ENCODE assay signal across 7 mouse cellular contexts in the genomic region with DNA sequence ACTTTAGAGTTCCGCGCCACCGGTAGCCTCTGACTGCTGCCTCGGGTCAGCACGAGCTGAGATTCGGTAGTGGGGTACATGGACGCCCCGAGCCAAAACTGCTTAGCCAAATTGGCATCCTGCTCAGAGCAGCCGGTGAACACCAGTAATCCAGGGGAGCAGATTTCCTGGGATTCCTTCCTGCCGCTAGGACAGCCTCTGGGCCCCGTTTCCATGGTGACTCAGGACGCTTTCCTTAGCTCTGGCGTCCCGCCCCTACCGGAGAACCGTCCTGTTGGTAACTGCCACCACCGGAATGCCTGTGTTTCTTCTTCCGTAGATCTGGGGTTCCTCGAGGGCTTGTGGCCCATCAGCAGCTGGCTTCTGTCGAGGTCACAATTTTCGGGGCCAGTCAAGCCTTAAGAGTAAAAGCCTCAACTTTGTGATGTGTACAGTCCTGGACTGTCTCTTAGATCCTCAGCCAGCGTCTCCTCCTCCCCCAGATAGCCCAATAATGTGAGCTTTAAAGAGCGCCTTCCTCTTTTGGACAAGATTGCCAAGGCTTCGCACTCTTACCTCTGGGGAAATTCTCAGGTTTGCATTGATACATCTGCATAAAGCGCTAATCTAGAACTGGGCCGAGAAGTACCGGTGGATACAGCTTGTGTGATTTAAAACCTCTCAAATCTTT. TPM values are rescaled to one million over a fixed set of nuclear protein-coding genes. Genes with fewer than 3 reads are reported as not detected.
DNase-seq lines count a peak whose midpoint lies in the region; ATAC-seq lines count a peak whose summit lies in the region.

Gene 4833427G06Rik (minus strand): TSS at position 323 of the 670 bp plus-strand sequence.

- peak; percentile 74 for DNase-seq in Muller cell, postnatal 12 days (ENCODE audit: inconsistent ontology term)
- DNase-seq in adrenal gland, postnatal 4 days (ENCODE audit: low spot score in 2 of 2) = peak; percentile 26 to 39
- DNase-seq in layer of hippocampus, postnatal 10 days (ENCODE audit: low spot score in 2 of 2) = peak; percentile 37 to 55
- peak; percentile 35 for DNase-seq in lung, postnatal 14 days
- DNase-seq in right cerebral cortex, adult 2 months (ENCODE audit: low spot score in 2 of 2) = peak; percentile 16 to 21

- ATAC-seq in erythroid progenitor cell, adult 5-6 weeks (replicated peaks; ENCODE audit: low FRiP score, poor library complexity, severe bottlenecking) = 0 out of 2 replicates have a peak, but pooled peaks have one; percentile 25
- peak; percentile 43 to 52; a peak in 3 of 4 replicates for ATAC-seq in hematopoietic stem cell, adult 5-6 weeks (replicated peaks in 1 of 2; ENCODE audit: insufficient read depth in 1 of 2, low FRiP score in 2 of 2, low TSS enrichment in 1 of 2, low read depth in 1 of 2, poor library complexity in 2 of 2, severe bottlenecking in 2 of 2)

RNA-seq across cellular contexts. Expression of gene 4833427G06Rik, which starts in this region (rescaled TPM):
- total RNA-seq in adrenal gland, postnatal 4 days (2021) = under 1 TPM in 1 of 2 experiments, not detected in 1; 0.31 TPM
- not detected in 2 replicates for total RNA-seq in erythroid progenitor cell, adult 5-6 weeks (2015; ENCODE audit: low replicate concordance)
- total RNA-seq in erythroid progenitor cell, adult 5-6 weeks (2017; ENCODE audit: low replicate concordance) = not detected in 2 replicates
- total RNA-seq in hematopoietic stem cell, adult 5-6 weeks (2017) = not detected in 2 replicates
- total RNA-seq in layer of hippocampus, postnatal 10 days (2021) = under 1 TPM; 0.58 to 0.75 TPM

Comparison
In these comparisons a context has a peak if more than half of its experiments do, and no peak if none do; other contexts are left out.
1. Peak in every context shown above with its lines: DNase-seq and ATAC-seq.
2. Peak in DNase-seq in adrenal gland, postnatal 4 days; RNA of the gene not detected or under 1 TPM.
3. Peak in ATAC-seq in erythroid progenitor cell, adult 5-6 weeks; RNA of the gene not detected or under 1 TPM.
4. Peak in ATAC-seq in hematopoietic stem cell, adult 5-6 weeks; RNA of the gene not detected or under 1 TPM.
5. Peak in DNase-seq in layer of hippocampus, postnatal 10 days; RNA of the gene not detected or under 1 TPM.
6. DNase-seq: peak in every context shown above with its lines; median percentile 74 in Muller cell, postnatal 12 days; 46 in layer of hippocampus, postnatal 10 days; 35 in lung, postnatal 14 days; 32 in adrenal gland, postnatal 4 days; 18 in right cerebral cortex, adult 2 months.